Comparison of ENCODE assay signal across 19 mouse cellular contexts in the genomic region with DNA sequence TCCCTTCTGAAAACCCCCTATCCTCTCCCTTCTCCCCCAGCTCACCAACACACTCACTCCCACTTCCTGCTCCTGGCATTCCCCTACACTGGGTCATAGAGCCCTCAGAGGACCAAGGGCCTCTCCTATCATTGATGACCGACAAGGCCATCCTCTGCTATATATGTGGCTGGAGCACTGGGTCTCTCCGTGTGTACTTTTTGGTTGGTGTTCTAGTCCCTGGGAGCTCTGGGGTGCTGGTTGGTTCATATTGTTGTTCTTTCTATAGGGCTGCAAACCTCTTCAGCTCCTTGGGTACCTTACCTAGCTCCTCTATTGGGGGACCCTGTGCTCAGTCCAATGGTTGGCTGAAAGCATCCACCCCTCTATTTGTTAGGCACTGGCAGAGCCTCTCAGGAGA.
A peak's percentile ranks its signal among the peaks of the same experiment; 100 is the strongest.
DNase-seq lines count a peak whose midpoint lies in the region; ATAC-seq lines count a peak whose summit lies in the region.
"Had no signal": no experiment of that assay in that cellular context is flagged by ENCODE, and none has a peak within 500 bp of the region (broad histone marks: within the 10 kb centered on the region; RNA-seq: fewer than 3 reads in every experiment).

No protein-coding gene starts in this region.

- H3K4me3 ChIP-seq in heart, embryonic 11.5 days (ENCODE audit: low read depth, low read length), result no peak overlapping the region
- H3K4me3 ChIP-seq in midbrain, embryonic 11.5 days (ENCODE audit: low read depth, low read length), result no peak overlapping the region
- no peak overlapping the region for H3K4me3 ChIP-seq in midbrain, embryonic 14.5 days (replicated peaks; ENCODE audit: low read depth, low read length)

- peak; percentile 71 for DNase-seq in heart, adult 11 months
- DNase-seq in midbrain, embryonic 11.5 days (ENCODE audit: low spot score, missing footprints), result peak; percentile 67
- no peak for DNase-seq in midbrain, embryonic 14.5 days
- DNase-seq: adrenal gland, adult 2 months; adrenal gland, adult 8-10 months; adrenal gland, postnatal 10 days; adrenal gland, postnatal 14 days; adrenal gland, postnatal 25 days; adrenal gland, postnatal 36 days; B cell, adult 2 months; cerebellum, adult 11 months; cerebellum, adult 11-12 months; cerebellum, adult 18-20 months had no signal

- H3K4me2 ChIP-seq in heart, embryonic 11.5 days, result no peak overlapping the region
- no peak overlapping the region for H3K4me2 ChIP-seq in midbrain, embryonic 11.5 days
- no peak overlapping the region for H3K4me2 ChIP-seq in midbrain, embryonic 14.5 days (ENCODE audit: low read length)

- no peak overlapping the region for H3K27ac ChIP-seq in heart, embryonic 11.5 days (ENCODE audit: low read depth, low read length)
- H3K27ac ChIP-seq in midbrain, embryonic 11.5 days (ENCODE audit: low read depth, low read length), result no peak overlapping the region
- no peak overlapping the region for H3K27ac ChIP-seq in midbrain, embryonic 14.5 days (replicated peaks; ENCODE audit: low read depth, low read length)

- no peak overlapping the region for H3K9ac ChIP-seq in heart, embryonic 11.5 days (ENCODE audit: low read depth, low read length)
- no peak overlapping the region for H3K9ac ChIP-seq in midbrain, embryonic 11.5 days (ENCODE audit: low read length)
- H3K9ac ChIP-seq in midbrain, embryonic 14.5 days (replicated peaks; ENCODE audit: low read length), result no peak overlapping the region

- WGBS in heart, embryonic 11.5 days (ENCODE audit: insufficient replicate concordance), result 79% methylated on average over 2 of the region's 2 CpGs
- 88% methylated on average over 2 of the region's 2 CpGs for WGBS in midbrain, embryonic 11.5 days
- 89% methylated on average over 2 of the region's 2 CpGs for WGBS in midbrain, embryonic 14.5 days

- no peak for ATAC-seq in heart, embryonic 11.5 days (replicated peaks; ENCODE audit: insufficient number of reproducible peaks, low FRiP score, low TSS enrichment)
- no peak for ATAC-seq in midbrain, embryonic 11.5 days (ENCODE audit: low FRiP score)
- no peak for ATAC-seq in midbrain, embryonic 14.5 days (ENCODE audit: low FRiP score, low TSS enrichment)
- ATAC-seq: activated CD4-positive, CD25-positive, alpha-beta regulatory T cell, adult 4 months; CD4-positive, CD25-positive, alpha-beta regulatory T cell, adult 4 months; Patski had no signal

- H3K27me3 ChIP-seq in heart, embryonic 11.5 days (ENCODE audit: control insufficient read depth, insufficient read depth, low read length), result no peaks in the 10 kb centered on the region
- no peaks in the 10 kb centered on the region for H3K27me3 ChIP-seq in midbrain, embryonic 11.5 days (ENCODE audit: control insufficient read depth, insufficient read depth, low read length)
- H3K27me3 ChIP-seq in midbrain, embryonic 14.5 days (ENCODE audit: control insufficient read depth, insufficient read depth, low read length), result no peaks in the 10 kb centered on the region
- H3K27me3 ChIP-seq: CH12.LX, Patski had no signal

- no peaks in the 10 kb centered on the region for H3K36me3 ChIP-seq in heart, embryonic 11.5 days (ENCODE audit: control insufficient read depth, insufficient read depth, low read length)
- H3K36me3 ChIP-seq in midbrain, embryonic 11.5 days (ENCODE audit: control insufficient read depth, insufficient read depth, low read length), result no peaks in the 10 kb centered on the region
- no peaks in the 10 kb centered on the region for H3K36me3 ChIP-seq in midbrain, embryonic 14.5 days (ENCODE audit: control insufficient read depth, insufficient read depth, low read length)
- H3K36me3 ChIP-seq: G1E had no signal

- H3K4me1 ChIP-seq in heart, embryonic 11.5 days (ENCODE audit: control insufficient read depth, insufficient read depth, low read length), result no peaks in the 10 kb centered on the region
- H3K4me1 ChIP-seq in midbrain, embryonic 11.5 days (ENCODE audit: control insufficient read depth, insufficient read depth, low read length), result no peaks in the 10 kb centered on the region
- no peaks in the 10 kb centered on the region for H3K4me1 ChIP-seq in midbrain, embryonic 14.5 days (ENCODE audit: control insufficient read depth, insufficient read depth, low read length)

- no peaks in the 10 kb centered on the region for H3K9me3 ChIP-seq in heart, embryonic 11.5 days (replicated peaks; ENCODE audit: control insufficient read depth, low read length)
- no peaks in the 10 kb centered on the region for H3K9me3 ChIP-seq in midbrain, embryonic 11.5 days (ENCODE audit: control insufficient read depth, low read length)
- H3K9me3 ChIP-seq in midbrain, embryonic 14.5 days (ENCODE audit: control insufficient read depth, low read length), result no peaks in the 10 kb centered on the region
- H3K9me3 ChIP-seq: G1E had no signal
